Mouse (Mus musculus) E14TG2a.4 (cell line): Measurements from ENCODE around the gene Coro7.

Source experiments
- CTCF ChIP-seq: conservative IDR thresholded peaks from 2 replicates; pipeline ENCODE4 v1.5.1; 2014; ENCODE audit warnings: low read length
- POU5F1 ChIP-seq: IDR thresholded peaks from 2 replicates; pipeline ENCODE4 v1.6.1; 2014; ENCODE audit warnings: low read length, borderline replicate concordance

- TF ChIP-seq CTCF, result no peak
- no peak for TF ChIP-seq POU5F1
Observed at GRCm38 (mm10) chr16:4598891-4599543, 80.6 kb downstream of the Coro7 start.
